Mouse (Mus musculus): ENCODE measurements around the gene Chst3.

GRCm38 (mm10) chr10:60189534-60190186, 29.4 kb downstream of the Chst3 start:
- no peak for TF ChIP-seq CTCF (conservative IDR thresholded peaks at IDR 0.05; ENCODE audit: low read length)
- TF ChIP-seq NANOG (IDR thresholded peaks at IDR 0.05; ENCODE audit: borderline replicate concordance, low read length): no peak
